Mouse (Mus musculus) kidney, embryonic 15.5 days (tissue): Measurements from ENCODE around the gene Zfp467. TPM values are rescaled to one million over a fixed set of nuclear protein-coding genes. Genes with fewer than 3 reads are reported as not detected.

Source experiments
- ATAC-seq: fragments of 200-750 bp; cut with Nextera tagmentation; replicated peaks from 2 replicates; pipeline ENCODE4 v1.8.0; 2017; ENCODE audit warnings: moderate TSS enrichment; ENCODE audit not compliant: low FRiP score
- H3K27ac ChIP-seq: fragments of 300-500 bp; sonication (generic); 2 replicates; pipeline ENCODE4 v1.5.1; 2015; ENCODE audit warnings: mild to moderate bottlenecking, inconsistent platforms
- H3K27me3 ChIP-seq: fragments of 300-500 bp; sonication (generic); 2 replicates; pipeline ENCODE4 v1.6.1; 2015; ENCODE audit warnings: inconsistent platforms
- H3K36me3 ChIP-seq: fragments of 300-500 bp; sonication (generic); 2 replicates; pipeline ENCODE4 v1.6.1; 2015; ENCODE audit warnings: inconsistent platforms
- H3K4me1 ChIP-seq: fragments of 300-500 bp; sonication (generic); 2 replicates; pipeline ENCODE4 v1.6.1; 2015; ENCODE audit warnings: inconsistent platforms
- H3K4me2 ChIP-seq: fragments of 300-500 bp; sonication (generic); 2 replicates; pipeline ENCODE4 v1.6.1; 2015; ENCODE audit warnings: moderate library complexity, mild to moderate bottlenecking, inconsistent platforms
- H3K4me3 ChIP-seq: fragments of 300-500 bp; sonication (generic); replicated peaks from 2 replicates; pipeline ENCODE4 v1.5.1; 2015; ENCODE audit warnings: mild to moderate bottlenecking, inconsistent platforms
- H3K9ac ChIP-seq: fragments of 300-500 bp; sonication (generic); 2 replicates; pipeline ENCODE4 v1.6.1; 2015; ENCODE audit warnings: mild to moderate bottlenecking, inconsistent platforms
- H3K9me3 ChIP-seq: fragments of 300-500 bp; sonication (generic); replicated peaks from 2 replicates; pipeline ENCODE4 v1.6.1; 2016; ENCODE audit warnings: inconsistent platforms
- WGBS: fragments of 180-500 bp; shearing (Covaris S2); methylation state at CpG from one replicate; pipeline ENCODE4 v1.1.7; 2015; ENCODE audit warnings: mixed read lengths; 5-methylcytosine and 5-hydroxymethylcytosine counted together
- polyA plus RNA-seq: library from polyadenylated mRNA; unstranded; fragments of >200 nt; fragmentation: Nextera tagmentation; extraction: Ambion mirVana; gene quantifications from 2 replicates; pipeline ENCODE4 v1.2.1, GENCODE M21; 2015

Gene Zfp467
- polyA plus RNA-seq = 27.2 and 29.6 TPM in 2 replicates

- H3K4me2 ChIP-seq = peak within 1 kb of the TSS; percentile 85
- peak; percentile 46; the same call in 1 of the 2 replicates for ATAC-seq
- under 1% methylated on average over 65 of the region's 65 CpGs for WGBS
These were observed at the start of gene Zfp467 for GRCm38 (mm10) chr6:48445181-48446101. TSS of gene Zfp467 (minus strand) at chr6:48445825.

GRCm38 (mm10) chr6:48493136-48493730, 47.6 kb upstream of the Zfp467 start:
- Histone ChIP-seq H3K9ac (no peak overlapping the region), H3K4me2 (no peak overlapping the region), H3K36me3 (no peaks in the 10 kb centered on the region), H3K4me3 (no peak overlapping the region), H3K27ac (no peak overlapping the region), H3K9me3 (no peaks in the 10 kb centered on the region), H3K4me1 (peaks cover 7% of the 10 kb centered on the region), H3K27me3 (0 out of 2 replicates have a peak, but pooled peaks cover 7% of the 10 kb centered on the region)
- 26% methylated on average over 8 of the region's 8 CpGs for WGBS
- no peak for ATAC-seq

More at GRCm38 (mm10) chr6:48445181-48446101, at the start of gene Zfp467:
- 0 out of 2 replicates have a peak, but pooled peaks cover 2% of the 10 kb centered on the region for H3K9me3 ChIP-seq
- no peaks in the 10 kb centered on the region for H3K27me3 ChIP-seq
- peak within 1 kb of the TSS; percentile 98 for H3K27ac ChIP-seq
- peak within 1 kb of the TSS; percentile 87 for H3K9ac ChIP-seq
- peak within 1 kb of the TSS; percentile 89 for H3K4me3 ChIP-seq
- peaks cover 61% of the 10 kb centered on the region for H3K4me1 ChIP-seq
- peaks cover 24% of the 10 kb centered on the region for H3K36me3 ChIP-seq

- Histone ChIP-seq H3K4me2 (no peak overlapping the region), H3K9ac (no peak overlapping the region), H3K27me3 (0 out of 2 replicates have a peak, but pooled peaks cover 7% of the 10 kb centered on the region), H3K9me3 (no peaks in the 10 kb centered on the region), H3K36me3 (no peaks in the 10 kb centered on the region), H3K4me1 (peaks cover 19% of the 10 kb centered on the region), H3K4me3 (no peak overlapping the region), H3K27ac (no peak overlapping the region)
- 70% methylated on average over 9 of the region's 9 CpGs for WGBS
- ATAC-seq = no peak
These were observed 45.7 kb upstream of the Zfp467 start for GRCm38 (mm10) chr6:48491361-48491760.

DNA sequence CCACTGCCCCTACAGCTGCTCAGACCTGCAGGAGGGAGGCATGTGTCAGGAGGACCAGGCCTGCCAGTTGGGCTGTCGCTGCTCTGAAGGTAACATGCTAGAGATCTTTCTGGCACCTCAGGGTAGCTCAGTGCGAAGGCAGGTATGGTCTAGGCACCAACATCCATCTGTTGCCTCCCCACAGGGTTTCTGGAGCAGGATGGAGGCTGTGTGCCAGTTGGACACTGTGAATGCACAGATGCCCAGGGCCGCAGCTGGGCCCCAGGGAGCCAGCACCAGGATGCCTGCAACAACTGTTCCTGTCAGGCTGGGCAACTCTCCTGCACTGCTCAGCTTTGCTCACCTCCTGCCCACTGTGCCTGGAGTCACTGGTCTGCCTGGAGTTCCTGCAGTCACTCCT, 44.1 kb upstream of the Zfp467 start:
- 0 out of 2 replicates have a peak, but pooled peaks cover 7% of the 10 kb centered on the region for H3K27me3 ChIP-seq
- 95% methylated on average over 3 of the region's 3 CpGs for WGBS
- H3K36me3 ChIP-seq = no peaks in the 10 kb centered on the region
- H3K9me3 ChIP-seq = no peaks in the 10 kb centered on the region
- H3K4me1 ChIP-seq = peaks cover 19% of the 10 kb centered on the region
- no peak for ATAC-seq
- no peak overlapping the region for H3K4me3 ChIP-seq
- no peak overlapping the region for H3K4me2 ChIP-seq
- no peak overlapping the region for H3K9ac ChIP-seq
- no peak overlapping the region for H3K27ac ChIP-seq

- peak overlapping the region; percentile 33; the same call in 1 of the 2 replicates for H3K9ac ChIP-seq
- peak overlapping the region; percentile 64 for H3K27ac ChIP-seq
These were observed 42.4 kb upstream of the Zfp467 start for GRCm38 (mm10) chr6:48487747-48488725.

DNA sequence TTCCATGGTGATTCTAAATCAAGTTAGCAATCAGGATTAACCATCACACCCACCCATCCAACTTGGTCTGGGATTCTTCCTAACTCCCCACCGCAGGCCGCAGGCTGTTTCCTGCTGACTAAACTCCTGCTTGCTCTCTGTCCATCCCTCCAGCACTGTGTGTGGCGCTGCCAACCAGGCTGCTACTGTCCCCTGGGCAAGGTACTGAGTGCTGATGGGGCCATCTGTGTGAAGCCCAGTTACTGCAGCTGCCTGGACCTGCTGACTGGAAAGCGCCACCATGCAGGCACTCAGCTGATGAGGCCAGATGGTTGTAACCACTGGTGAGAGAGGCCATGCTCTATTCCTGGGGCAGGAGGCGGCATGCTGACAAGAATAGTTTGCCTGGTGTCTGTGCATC, 36.9 kb upstream of the Zfp467 start:
- H3K27me3 ChIP-seq = no peaks in the 10 kb centered on the region
- 74% methylated on average over 5 of the region's 5 CpGs for WGBS
- no peak overlapping the region for H3K4me2 ChIP-seq
- H3K4me1 ChIP-seq = peaks cover 5% of the 10 kb centered on the region
- no peak for ATAC-seq
- H3K9ac ChIP-seq = no peak overlapping the region
- no peaks in the 10 kb centered on the region for H3K36me3 ChIP-seq
- no peaks in the 10 kb centered on the region for H3K9me3 ChIP-seq
- no peak overlapping the region for H3K4me3 ChIP-seq
- H3K27ac ChIP-seq = no peak overlapping the region

More at GRCm38 (mm10) chr6:48487747-48488725, 42.4 kb upstream of the Zfp467 start:
- peak; percentile 71 for ATAC-seq
- Histone ChIP-seq H3K4me2 (peak overlapping the region; percentile 63), H3K27me3 (0 out of 2 replicates have a peak, but pooled peaks cover 7% of the 10 kb centered on the region), H3K36me3 (no peaks in the 10 kb centered on the region), H3K9me3 (no peaks in the 10 kb centered on the region), H3K4me3 (peak overlapping the region; percentile 34), H3K4me1 (peaks cover 19% of the 10 kb centered on the region)
- WGBS = 9% methylated on average over 16 of the region's 25 CpGs

DNA sequence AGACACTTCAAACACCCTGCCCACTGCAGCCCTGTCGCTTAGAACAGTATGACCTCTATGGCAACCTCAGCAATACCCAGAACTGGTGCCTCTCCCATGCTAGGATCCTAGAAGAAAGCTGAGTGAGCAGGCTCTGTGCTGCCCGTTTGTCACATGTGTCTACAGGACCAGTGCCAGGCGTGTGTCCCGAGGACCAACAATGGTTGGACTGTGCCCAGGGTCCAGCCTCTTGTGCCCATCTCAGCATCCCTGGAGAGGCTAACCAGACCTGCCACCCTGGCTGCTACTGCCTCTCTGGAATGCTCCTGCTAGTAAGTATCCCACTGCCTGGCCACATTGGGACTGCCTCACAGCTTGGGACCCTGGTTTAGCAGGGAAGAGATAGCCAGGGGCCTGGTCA, 32.8 kb upstream of the Zfp467 start:
- WGBS = 92% methylated on average over 4 of the region's 4 CpGs
- Histone ChIP-seq H3K27me3 (no peaks in the 10 kb centered on the region), H3K36me3 (no peaks in the 10 kb centered on the region), H3K4me1 (no peaks in the 10 kb centered on the region), H3K9ac (no peak overlapping the region), H3K9me3 (no peaks in the 10 kb centered on the region), H3K27ac (no peak overlapping the region), H3K4me2 (no peak overlapping the region), H3K4me3 (no peak overlapping the region)
- no peak for ATAC-seq

- Histone ChIP-seq H3K27me3 (no peaks in the 10 kb centered on the region), H3K4me2 (no peak overlapping the region), H3K4me3 (no peak overlapping the region), H3K9ac (no peak overlapping the region), H3K9me3 (no peaks in the 10 kb centered on the region), H3K27ac (no peak overlapping the region), H3K4me1 (peaks cover 5% of the 10 kb centered on the region), H3K36me3 (no peaks in the 10 kb centered on the region)
- WGBS = 93% methylated on average over 2 of the region's 2 CpGs
- no peak for ATAC-seq
These were observed 25.1 kb upstream of the Zfp467 start for GRCm38 (mm10) chr6:48470739-48471138.

DNA sequence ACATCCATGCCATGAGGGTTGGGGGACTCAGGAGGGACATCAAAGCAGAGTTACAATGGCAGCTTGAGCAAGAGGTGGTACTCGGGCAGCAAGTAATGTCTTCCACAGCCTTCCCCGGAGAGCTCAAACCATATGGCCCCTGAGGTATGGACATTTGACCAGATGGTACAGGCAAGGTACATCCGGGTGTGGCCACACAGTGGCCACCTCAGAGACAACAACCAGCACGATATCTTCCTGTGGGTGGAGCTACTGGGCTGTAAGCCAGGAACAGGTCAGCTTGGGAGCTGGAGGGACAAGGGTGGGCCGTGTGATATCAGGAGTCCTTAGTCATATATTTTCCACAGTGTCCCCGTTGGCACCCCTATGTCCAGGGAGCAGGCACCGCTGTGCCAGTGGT, 21.9 kb upstream of the Zfp467 start:
- 64% methylated on average over 7 of the region's 7 CpGs for WGBS
- no peaks in the 10 kb centered on the region for H3K9me3 ChIP-seq

DNA sequence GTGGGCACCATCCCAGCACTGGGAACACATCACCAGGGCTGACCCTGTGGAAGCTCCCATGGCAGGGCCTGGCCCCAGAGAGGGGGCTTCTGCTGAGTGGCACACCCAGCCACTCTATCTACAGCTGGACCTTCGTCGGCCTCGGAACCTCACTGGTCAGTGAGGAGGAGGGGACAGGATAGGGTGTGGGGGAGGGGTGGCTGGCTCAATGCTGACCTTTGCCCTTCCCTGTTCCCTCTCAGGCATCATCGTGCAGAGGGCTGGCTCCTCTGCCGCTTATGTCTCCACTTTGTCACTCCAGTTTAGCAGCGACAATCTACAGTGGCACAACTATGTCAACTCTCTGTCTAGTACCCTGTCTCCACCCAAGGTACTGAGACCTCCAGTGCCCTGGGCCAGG, 21.1 kb upstream of the Zfp467 start:
- no peak overlapping the region for H3K9ac ChIP-seq
- no peak; the same call in 1 of the 2 replicates for ATAC-seq
- H3K27me3 ChIP-seq = no peaks in the 10 kb centered on the region
- 20% methylated on average over 6 of the region's 6 CpGs for WGBS
- H3K27ac ChIP-seq = no peak overlapping the region
- no peak overlapping the region for H3K4me3 ChIP-seq
- H3K36me3 ChIP-seq = no peaks in the 10 kb centered on the region
- H3K4me2 ChIP-seq = no peak overlapping the region
- no peaks in the 10 kb centered on the region for H3K9me3 ChIP-seq
- H3K4me1 ChIP-seq = peaks cover 5% of the 10 kb centered on the region

More for the DNA sequence above, 21.9 kb upstream of the Zfp467 start:
- Histone ChIP-seq H3K27ac (no peak overlapping the region), H3K9ac (no peak overlapping the region), H3K4me1 (peaks cover 5% of the 10 kb centered on the region), H3K4me2 (no peak overlapping the region), H3K27me3 (no peaks in the 10 kb centered on the region), H3K4me3 (no peak overlapping the region), H3K36me3 (no peaks in the 10 kb centered on the region)
- ATAC-seq = no peak

- H3K4me1 ChIP-seq = peaks cover 5% of the 10 kb centered on the region
- no peaks in the 10 kb centered on the region for H3K27me3 ChIP-seq
- H3K27ac ChIP-seq = no peak overlapping the region
- no peak overlapping the region for H3K4me3 ChIP-seq
- no peaks in the 10 kb centered on the region for H3K9me3 ChIP-seq
- H3K9ac ChIP-seq = no peak overlapping the region
- H3K4me2 ChIP-seq = no peak overlapping the region
- 89% methylated on average over 13 of the region's 13 CpGs for WGBS
- no peaks in the 10 kb centered on the region for H3K36me3 ChIP-seq
- 0 out of 2 replicates have a peak, but pooled peaks have one; percentile 20 for ATAC-seq
These were observed 19.5 kb upstream of the Zfp467 start for GRCm38 (mm10) chr6:48464966-48465679.
